Comparison of ENCODE assay signal across 25 mouse cellular contexts in the genomic region with DNA sequence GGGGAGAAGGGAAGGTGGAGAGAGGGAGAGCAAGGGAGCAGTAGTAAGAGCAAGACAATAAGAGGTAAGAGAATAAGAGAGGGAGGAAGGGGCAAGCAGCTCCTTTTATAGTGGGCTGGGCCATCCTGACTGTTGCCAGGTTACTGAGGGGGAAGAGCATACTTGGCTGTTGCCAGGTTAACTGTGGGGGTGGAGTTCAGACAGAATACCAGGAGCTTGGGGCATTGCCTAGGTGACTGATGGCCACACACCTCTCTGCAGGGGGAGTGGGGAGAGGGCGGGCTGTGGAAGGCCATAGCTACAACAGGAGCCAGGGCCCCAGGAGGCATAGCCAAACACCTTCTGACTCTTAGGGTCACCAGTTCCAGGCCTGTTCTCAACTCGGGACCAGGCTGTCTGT.
DNase-seq lines count a peak whose midpoint lies in the region; ATAC-seq and TF ChIP-seq lines count a peak whose summit lies in the region.
"Had no signal": no experiment of that assay in that cellular context is flagged by ENCODE, and none has a peak within 500 bp of the region (broad histone marks: within the 10 kb centered on the region; RNA-seq: fewer than 3 reads in every experiment).

No protein-coding gene starts in this region.

- H3K9me3 ChIP-seq in hindbrain, postnatal 0 days (ENCODE audit: low read length): no peaks in the 10 kb centered on the region
- H3K9me3 ChIP-seq in hindbrain, embryonic 16.5 days (ENCODE audit: control insufficient read depth, low read length): no peaks in the 10 kb centered on the region
- no peaks in the 10 kb centered on the region for H3K9me3 ChIP-seq in midbrain, embryonic 13.5 days
- no peaks in the 10 kb centered on the region for H3K9me3 ChIP-seq in midbrain, embryonic 10.5 days (replicated peaks)
- no peaks in the 10 kb centered on the region for H3K9me3 ChIP-seq in midbrain, embryonic 16.5 days (replicated peaks; ENCODE audit: control insufficient read depth, low read length, poor library complexity, severe bottlenecking)
- H3K9me3 ChIP-seq: forebrain, embryonic 13.5 days; heart, embryonic 13.5 days; limb, embryonic 13.5 days; liver, embryonic 13.5 days; lung, embryonic 15.5 days; neural tube, embryonic 13.5 days had no signal

- DNase-seq in cerebellum, adult 11 months: no peak
- no peak for DNase-seq in hindbrain, postnatal 0 days (ENCODE audit: low spot score)
- DNase-seq in midbrain, embryonic 10.5 days (ENCODE audit: low spot score): no peak
- no peak for DNase-seq in thymus, postnatal 4 days
- DNase-seq: adrenal gland, postnatal 36 days; gastrocnemius, postnatal 14 days; heart, adult 18-20 months; layer of hippocampus, postnatal 36 days; liver, embryonic 13.5 days; lung, postnatal 4 days; spleen, adult 18-20 months; thymus, adult 18-20 months had no signal

- no peak overlapping the region for H3K4me3 ChIP-seq in hindbrain, postnatal 0 days (ENCODE audit: low read length)
- H3K4me3 ChIP-seq in hindbrain, embryonic 16.5 days (ENCODE audit: low read length): no peak overlapping the region
- H3K4me3 ChIP-seq in midbrain, embryonic 13.5 days (replicated peaks): no peak overlapping the region
- no peak overlapping the region for H3K4me3 ChIP-seq in midbrain, embryonic 10.5 days
- no peak overlapping the region for H3K4me3 ChIP-seq in midbrain, embryonic 16.5 days (ENCODE audit: low read depth, low read length)
- H3K4me3 ChIP-seq: forebrain, embryonic 13.5 days; heart, embryonic 13.5 days; layer of hippocampus, adult 2 months; limb, embryonic 13.5 days; liver, embryonic 13.5 days; lung, embryonic 15.5 days; neural tube, embryonic 13.5 days had no signal

- no peaks in the 10 kb centered on the region for H3K27me3 ChIP-seq in hindbrain, postnatal 0 days (ENCODE audit: insufficient read depth, low read length)
- no peaks in the 10 kb centered on the region for H3K27me3 ChIP-seq in hindbrain, embryonic 16.5 days (replicated peaks; ENCODE audit: control insufficient read depth, insufficient read depth, low read length)
- H3K27me3 ChIP-seq in midbrain, embryonic 13.5 days: no peaks in the 10 kb centered on the region
- no peaks in the 10 kb centered on the region for H3K27me3 ChIP-seq in midbrain, embryonic 10.5 days (ENCODE audit: low read depth, poor library complexity, severe bottlenecking)
- H3K27me3 ChIP-seq in midbrain, embryonic 16.5 days (ENCODE audit: control insufficient read depth, insufficient read depth, low read depth, low read length): no peaks in the 10 kb centered on the region
- H3K27me3 ChIP-seq: forebrain, embryonic 13.5 days; heart, embryonic 13.5 days; limb, embryonic 13.5 days; liver, embryonic 13.5 days; lung, embryonic 15.5 days; neural tube, embryonic 13.5 days had no signal

- WGBS in hindbrain, postnatal 0 days: 43% methylated on average over 2 of the region's 2 CpGs
- WGBS in hindbrain, embryonic 16.5 days: 34% methylated on average over 2 of the region's 2 CpGs
- WGBS in midbrain, embryonic 13.5 days: 56% methylated on average over 2 of the region's 2 CpGs
- WGBS in midbrain, embryonic 10.5 days: 70% methylated on average over 2 of the region's 2 CpGs
- 55% methylated on average over 2 of the region's 2 CpGs for WGBS in midbrain, embryonic 16.5 days

- H3K36me3 ChIP-seq in hindbrain, postnatal 0 days (ENCODE audit: insufficient read depth, low read length): no peaks in the 10 kb centered on the region
- no peaks in the 10 kb centered on the region for H3K36me3 ChIP-seq in hindbrain, embryonic 16.5 days (ENCODE audit: control insufficient read depth, insufficient read depth, low read length)
- H3K36me3 ChIP-seq in midbrain, embryonic 13.5 days: no peaks in the 10 kb centered on the region
- H3K36me3 ChIP-seq in midbrain, embryonic 10.5 days: no peaks in the 10 kb centered on the region
- no peaks in the 10 kb centered on the region for H3K36me3 ChIP-seq in midbrain, embryonic 16.5 days (ENCODE audit: control insufficient read depth, insufficient read depth, low read length)
- H3K36me3 ChIP-seq: G1E; heart, embryonic 13.5 days; limb, embryonic 13.5 days; liver, embryonic 13.5 days; lung, embryonic 15.5 days; neural tube, embryonic 13.5 days had no signal

- no peaks in the 10 kb centered on the region for H3K4me1 ChIP-seq in hindbrain, postnatal 0 days (ENCODE audit: insufficient read depth, low read length)
- no peaks in the 10 kb centered on the region for H3K4me1 ChIP-seq in hindbrain, embryonic 16.5 days (ENCODE audit: control insufficient read depth, insufficient read depth, low read depth, low read length)
- no peaks in the 10 kb centered on the region for H3K4me1 ChIP-seq in midbrain, embryonic 13.5 days (replicated peaks)
- peaks cover 10% of the 10 kb centered on the region for H3K4me1 ChIP-seq in midbrain, embryonic 10.5 days
- peaks cover 3% of the 10 kb centered on the region; the same call in 1 of the 2 replicates for H3K4me1 ChIP-seq in midbrain, embryonic 16.5 days (ENCODE audit: control insufficient read depth, insufficient read depth, low read length)
- H3K4me1 ChIP-seq: forebrain, embryonic 13.5 days; heart, embryonic 13.5 days; liver, embryonic 13.5 days; lung, embryonic 15.5 days; neural tube, embryonic 13.5 days had no signal

- no peak for TF ChIP-seq CTCF in hindbrain, postnatal 0 days (IDR thresholded peaks at IDR 0.05; ENCODE audit: low read depth)

- no peak overlapping the region for H3K4me2 ChIP-seq in hindbrain, postnatal 0 days (ENCODE audit: low read depth, low read length)
- H3K4me2 ChIP-seq in hindbrain, embryonic 16.5 days (ENCODE audit: low read length): no peak overlapping the region
- H3K4me2 ChIP-seq in midbrain, embryonic 13.5 days (replicated peaks): no peak overlapping the region
- no peak overlapping the region for H3K4me2 ChIP-seq in midbrain, embryonic 16.5 days (ENCODE audit: low read length)
- H3K4me2 ChIP-seq: forebrain, embryonic 13.5 days; heart, embryonic 13.5 days; limb, embryonic 13.5 days; liver, embryonic 13.5 days; lung, embryonic 15.5 days; neural tube, embryonic 13.5 days had no signal

- H3K9ac ChIP-seq in hindbrain, postnatal 0 days (replicated peaks; ENCODE audit: low read length): no peak overlapping the region
- no peak overlapping the region for H3K9ac ChIP-seq in hindbrain, embryonic 16.5 days (ENCODE audit: low read depth, low read length)
- H3K9ac ChIP-seq in midbrain, embryonic 13.5 days (replicated peaks): no peak overlapping the region
- no peak overlapping the region for H3K9ac ChIP-seq in midbrain, embryonic 16.5 days (ENCODE audit: low read depth, low read length)
- H3K9ac ChIP-seq: forebrain, embryonic 13.5 days; heart, embryonic 13.5 days; limb, embryonic 13.5 days; liver, embryonic 13.5 days; lung, embryonic 15.5 days; neural tube, embryonic 13.5 days had no signal

- 0 out of 2 replicates have a peak, but pooled peaks have one; percentile 49 for ATAC-seq in cerebellum, adult (ENCODE audit: insufficient number of reproducible peaks, low FRiP score, low TSS enrichment)
- peak; percentile 12; the same call in 1 of the 2 replicates for ATAC-seq in hindbrain, postnatal 0 days
- ATAC-seq in hindbrain, embryonic 16.5 days: no peak
- 0 out of 2 replicates have a peak, but pooled peaks have one; percentile 11 for ATAC-seq in midbrain, embryonic 13.5 days
- peak; percentile 48; the same call in 1 of the 2 replicates for ATAC-seq in midbrain, embryonic 16.5 days
- ATAC-seq: CD4-positive, CD25-positive, alpha-beta regulatory T cell, adult 4 months; forebrain, embryonic 13.5 days had no signal

- H3K27ac ChIP-seq in hindbrain, postnatal 0 days: no peak overlapping the region
- no peak overlapping the region for H3K27ac ChIP-seq in hindbrain, embryonic 16.5 days (ENCODE audit: low read depth, low read length)
- H3K27ac ChIP-seq in midbrain, embryonic 13.5 days: no peak overlapping the region
- H3K27ac ChIP-seq in midbrain, embryonic 10.5 days (replicated peaks): no peak overlapping the region
- no peak overlapping the region for H3K27ac ChIP-seq in midbrain, embryonic 16.5 days (ENCODE audit: low read length)
- H3K27ac ChIP-seq: forebrain, embryonic 13.5 days; heart, embryonic 13.5 days; kidney, postnatal 0 days; layer of hippocampus, adult 2 months; limb, embryonic 13.5 days; liver, embryonic 13.5 days; lung, embryonic 15.5 days; neural tube, embryonic 13.5 days had no signal
